Mouse (Mus musculus) frontal cortex, postnatal 36 days (tissue): ENCODE measurements around the gene Ssbp2.
A peak's percentile ranks its signal among the peaks of the same experiment; 100 is the strongest.

Experiments
- DNase-seq, 2 experiments: peaks; one replicate each; pipeline ENCODE4 v3.0.0; 2022; ENCODE audit warnings: low spot score in 2 of 2

The Ssbp2 gene

DNA sequence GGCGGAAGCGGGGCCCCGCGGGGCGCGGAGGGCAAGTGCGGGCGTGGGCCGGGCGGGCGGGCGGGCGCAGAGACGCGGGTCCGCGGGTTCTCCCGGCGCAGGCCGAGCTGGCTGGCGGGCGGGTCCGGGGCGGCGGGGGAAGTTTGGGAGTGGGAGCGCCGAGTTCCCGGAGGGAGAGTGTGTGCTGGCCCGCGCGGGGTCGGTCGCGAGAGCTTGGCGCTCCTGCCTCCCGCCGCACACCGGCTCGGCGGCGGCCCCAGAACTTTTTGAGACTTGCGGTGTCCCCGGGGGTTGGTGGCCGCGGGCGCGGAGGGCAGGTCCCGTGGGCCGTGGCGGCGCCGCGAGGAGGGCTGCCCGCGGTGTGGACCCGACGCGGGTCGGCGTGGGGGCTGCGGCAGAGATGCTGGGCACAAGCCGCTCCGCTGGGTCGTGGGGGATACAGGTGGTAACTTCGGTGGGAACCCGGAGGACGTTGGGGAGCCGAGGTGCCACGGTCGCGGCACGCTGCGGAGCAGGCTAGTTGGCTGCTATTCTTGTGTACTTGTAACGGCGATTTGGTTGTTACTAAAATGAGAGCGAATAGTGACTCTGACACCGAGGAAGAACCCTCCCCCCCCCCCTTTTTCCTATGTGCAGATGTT lies 1.7 kb downstream of the Ssbp2 start:
- DNase-seq: peak in 1 of 2 experiments; percentile 26

DNA sequence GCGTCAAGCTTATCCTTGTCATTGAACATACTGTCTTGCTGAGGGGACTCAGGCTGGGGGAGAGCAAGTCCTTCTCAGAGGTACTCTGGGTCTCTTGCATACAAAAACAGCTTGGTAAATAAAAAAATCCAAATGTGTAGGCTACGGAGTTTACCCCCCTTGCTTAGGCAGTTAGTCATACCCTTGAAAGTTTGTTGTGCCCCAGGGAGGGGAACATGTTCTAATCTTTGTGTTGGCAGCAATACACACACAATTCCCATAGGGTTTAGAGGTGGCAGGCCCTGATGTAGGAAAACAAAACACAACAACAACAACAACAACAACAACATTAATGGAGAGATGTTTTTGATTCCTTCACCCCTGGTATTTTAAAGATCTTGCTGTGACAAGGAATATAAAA lies 2.3 kb downstream of the Ssbp2 start:
- no peak for DNase-seq

DNA sequence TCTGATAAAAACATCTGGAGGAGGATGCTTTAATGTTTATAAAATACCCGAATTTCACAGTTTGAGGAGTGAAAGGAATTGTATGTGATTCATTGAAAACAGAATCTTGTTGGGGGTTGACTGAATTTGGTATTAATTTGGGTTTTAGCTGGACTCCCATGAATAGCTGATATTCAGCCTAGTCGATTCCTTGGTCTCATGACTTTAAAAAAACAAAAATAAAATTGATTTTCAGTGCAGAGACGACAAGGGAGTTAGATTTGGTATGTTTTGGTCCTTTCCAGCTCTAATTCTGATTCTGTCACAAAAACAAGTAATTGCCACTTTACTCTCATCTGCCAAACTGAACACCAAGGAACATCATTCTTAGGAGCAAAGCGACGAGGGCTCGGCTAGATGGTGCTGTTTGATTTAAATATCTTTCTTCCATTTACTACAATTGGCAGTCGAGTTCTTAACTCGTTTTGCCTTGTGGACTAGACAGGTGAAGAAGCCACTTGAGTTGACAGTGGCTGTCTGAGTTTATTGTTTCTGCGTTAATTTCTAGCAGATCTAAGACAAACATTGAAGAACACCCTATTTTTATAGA lies 2.9 kb downstream of the Ssbp2 start:
- peak in 1 of 2 experiments; percentile 59 for DNase-seq

DNA sequence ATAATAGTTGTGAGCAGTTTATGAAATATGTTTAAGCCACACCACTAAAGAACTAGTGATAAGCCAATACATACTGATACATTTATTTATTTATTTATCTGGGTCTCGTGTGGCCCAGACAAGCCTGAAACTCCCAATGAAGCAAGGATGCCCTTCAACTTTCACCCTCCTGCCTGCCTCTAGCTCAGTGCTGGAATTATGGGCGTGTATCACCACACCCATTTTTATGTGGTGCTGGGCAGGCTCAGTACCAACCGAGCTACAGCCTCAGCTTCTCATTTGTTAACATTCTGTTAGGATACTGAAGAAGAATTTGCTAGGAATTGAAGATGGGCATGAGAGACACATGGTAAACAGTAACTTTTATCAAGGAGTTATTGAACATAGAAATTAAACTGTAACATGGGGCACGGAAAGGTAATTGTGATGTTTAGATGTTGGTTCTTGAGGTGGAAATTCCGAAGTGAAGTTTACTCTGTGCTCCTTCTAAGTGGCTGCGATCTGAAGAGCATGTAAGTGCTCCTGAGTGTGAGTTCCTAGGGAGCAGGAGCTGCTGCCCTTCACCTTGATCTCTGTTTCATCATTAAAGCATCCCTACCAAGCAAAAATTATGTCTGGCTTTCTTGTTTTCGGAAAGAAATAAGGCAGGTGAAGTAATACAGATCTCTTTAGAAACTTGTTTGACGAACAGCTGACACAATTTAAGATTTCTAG lies 5.1 kb downstream of the Ssbp2 start:
- no peak for DNase-seq

GRCm38 (mm10) chr13:91471566-91471965 lies 11.5 kb downstream of the Ssbp2 start:
- no peak for DNase-seq

DNA sequence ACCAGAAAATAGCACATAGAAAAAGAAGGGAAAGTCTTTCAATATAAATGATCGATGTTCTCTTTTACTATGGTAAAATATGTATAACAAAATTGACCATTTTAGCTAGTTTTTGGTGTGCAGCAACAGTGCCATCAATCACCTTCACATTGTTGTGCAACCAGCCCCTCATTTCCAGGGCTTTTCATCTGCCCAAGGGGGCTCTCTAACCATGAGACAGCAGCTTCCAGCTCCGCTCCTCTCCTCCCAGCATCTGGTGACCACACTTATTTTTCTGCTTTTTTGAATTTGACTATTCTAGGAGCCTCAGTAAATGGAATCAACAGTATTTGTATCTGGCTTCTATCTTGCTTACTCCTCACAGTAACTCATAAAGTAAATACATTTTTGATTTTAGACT lies 11.9 kb downstream of the Ssbp2 start:
- no peak for DNase-seq

DNA sequence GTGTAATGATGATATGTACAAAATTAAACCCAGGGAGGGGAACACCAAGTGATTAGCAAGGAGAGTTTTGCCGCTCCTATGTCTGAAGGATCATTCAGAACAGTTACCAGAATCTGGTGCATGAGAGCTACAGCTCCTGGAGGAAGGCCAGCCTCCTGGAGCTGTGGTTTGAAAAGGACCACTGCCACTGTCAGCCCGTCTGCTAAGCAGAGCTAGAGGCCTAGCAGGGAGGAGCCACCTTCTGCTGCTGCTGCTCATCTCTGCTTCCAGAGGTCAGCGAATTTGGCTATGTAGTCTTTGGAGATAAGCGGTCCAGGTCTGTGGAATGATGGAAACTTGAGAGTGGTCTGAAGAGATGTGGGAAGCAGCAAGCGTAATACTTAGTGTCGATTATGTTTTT lies 13.4 kb downstream of the Ssbp2 start:
- DNase-seq: no peak

- no peak for DNase-seq
These were observed 13.9 kb downstream of the Ssbp2 start for GRCm38 (mm10) chr13:91474027-91474426.

DNA sequence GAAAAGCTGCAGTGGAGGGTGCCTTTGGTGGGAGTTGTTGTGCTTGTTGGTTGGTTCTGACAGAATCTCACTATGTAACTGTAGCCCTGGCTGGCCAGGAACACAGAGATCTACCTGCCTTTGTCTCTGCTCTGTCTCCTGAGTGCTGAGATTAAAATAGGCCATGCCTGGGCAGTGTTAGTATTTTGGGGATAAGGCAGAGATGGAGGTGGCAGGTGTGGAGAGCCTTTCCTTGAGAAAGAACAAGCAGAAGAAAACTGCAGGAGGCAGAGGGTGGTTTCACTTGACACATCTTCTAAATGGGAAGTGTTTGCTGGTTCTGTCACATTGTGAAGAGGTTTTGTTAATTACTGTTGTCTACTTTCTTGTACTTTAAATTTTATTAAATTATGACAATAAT lies 15.8 kb downstream of the Ssbp2 start:
- no peak for DNase-seq

DNA sequence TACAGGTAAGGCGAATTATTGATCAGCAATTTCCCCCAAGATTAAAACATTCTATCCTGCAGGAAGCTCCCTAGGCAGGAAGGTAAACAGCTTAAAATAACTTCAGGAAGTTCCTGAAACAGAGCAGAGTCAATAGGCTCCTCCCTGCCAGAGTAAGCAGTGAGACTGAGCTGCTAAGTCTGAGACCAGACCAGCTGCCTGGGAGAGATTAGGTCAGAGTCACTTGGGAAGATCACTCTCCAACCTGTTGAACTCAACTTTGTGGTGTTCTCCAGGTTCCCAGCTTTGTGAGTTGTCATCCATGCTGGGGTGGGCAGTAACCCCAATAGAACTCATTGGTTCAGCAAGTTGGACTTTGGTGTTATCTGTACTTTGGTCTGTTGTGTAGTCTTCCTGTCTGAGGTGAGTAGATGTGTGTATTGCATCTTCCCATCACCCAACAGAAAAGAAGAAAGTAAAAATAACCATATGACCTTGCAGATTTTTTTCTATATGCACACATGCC lies 16.6 kb downstream of the Ssbp2 start:
- no peak for DNase-seq

DNA sequence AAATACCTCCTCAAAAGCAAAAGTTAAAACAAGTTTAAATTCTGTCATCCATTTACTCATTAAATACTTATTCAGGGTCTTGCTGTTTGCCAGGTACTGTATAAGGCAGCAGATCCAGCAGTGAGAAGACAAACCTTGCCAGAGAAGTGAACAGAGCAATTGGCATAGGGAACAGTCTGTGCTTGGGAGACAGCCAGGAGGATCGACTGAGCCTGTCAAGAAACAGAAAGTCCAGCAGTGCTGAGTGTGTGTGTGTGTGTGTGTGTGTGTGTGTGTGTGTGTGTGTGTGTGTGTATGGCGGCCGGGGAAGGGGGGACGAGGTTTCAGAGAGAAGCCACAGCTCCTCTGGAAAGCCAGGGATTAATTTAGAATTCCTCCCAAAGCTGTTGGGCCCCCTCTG lies 17.9 kb downstream of the Ssbp2 start:
- peak; percentile 54 to 55 for DNase-seq

DNA sequence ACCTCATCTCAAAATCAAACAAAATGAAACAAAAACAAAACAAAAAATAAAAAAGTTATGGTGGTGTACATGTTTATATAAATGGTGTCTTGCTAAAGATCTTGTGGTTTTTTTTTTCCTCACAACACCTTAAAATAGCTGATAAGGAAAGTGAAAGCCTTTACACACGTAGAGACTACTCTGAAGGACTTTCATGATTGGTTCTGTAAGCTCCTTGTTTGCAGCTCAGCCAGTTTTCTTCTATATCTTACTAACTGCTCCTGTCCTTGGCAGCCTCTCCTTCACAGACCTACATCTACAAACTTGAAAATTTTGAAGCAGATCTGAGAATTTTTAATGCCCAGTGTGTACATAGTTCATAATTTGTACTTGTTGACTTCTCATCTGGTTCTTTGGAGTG lies 24.2 kb downstream of the Ssbp2 start:
- no peak for DNase-seq

DNA sequence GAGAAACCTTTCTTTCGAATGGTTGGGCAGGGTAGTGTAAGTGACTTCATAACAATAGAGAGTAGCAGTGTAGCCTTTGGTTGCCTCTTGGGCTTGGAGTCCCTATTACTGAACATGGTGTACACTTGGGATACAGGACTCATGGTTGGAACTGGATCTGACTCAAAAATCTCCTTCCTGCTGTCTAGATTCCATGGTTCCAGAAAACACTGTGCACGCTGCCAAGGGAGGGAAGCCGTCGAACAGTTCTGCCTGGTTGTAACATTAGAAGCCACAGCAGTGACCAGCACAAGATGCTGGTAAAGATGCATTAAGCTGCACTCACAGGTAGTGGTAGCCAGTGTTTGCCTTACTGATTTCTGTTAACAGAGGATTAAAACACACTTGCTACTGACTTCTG lies 32.0 kb downstream of the Ssbp2 start:
- no peak for DNase-seq

DNA sequence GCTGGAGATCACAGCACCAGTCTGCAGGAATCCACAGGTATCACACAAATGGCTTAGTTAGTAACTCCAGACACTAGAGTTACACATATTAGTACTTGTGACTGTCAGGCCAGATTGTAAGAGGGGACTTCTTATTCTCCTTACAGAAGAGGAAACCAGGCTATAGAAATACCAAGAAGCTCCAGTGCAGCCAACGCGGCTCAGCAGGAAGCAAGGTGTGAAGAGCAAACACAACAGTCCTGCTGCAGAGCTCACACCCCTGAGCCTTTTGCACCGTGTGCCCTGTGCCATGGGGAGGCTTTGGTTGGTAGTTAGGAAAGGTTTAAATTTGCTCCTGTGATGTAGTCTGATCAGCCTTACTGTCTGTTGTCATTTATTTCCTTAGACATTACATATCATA lies 37.0 kb downstream of the Ssbp2 start:
- DNase-seq: no peak

DNA sequence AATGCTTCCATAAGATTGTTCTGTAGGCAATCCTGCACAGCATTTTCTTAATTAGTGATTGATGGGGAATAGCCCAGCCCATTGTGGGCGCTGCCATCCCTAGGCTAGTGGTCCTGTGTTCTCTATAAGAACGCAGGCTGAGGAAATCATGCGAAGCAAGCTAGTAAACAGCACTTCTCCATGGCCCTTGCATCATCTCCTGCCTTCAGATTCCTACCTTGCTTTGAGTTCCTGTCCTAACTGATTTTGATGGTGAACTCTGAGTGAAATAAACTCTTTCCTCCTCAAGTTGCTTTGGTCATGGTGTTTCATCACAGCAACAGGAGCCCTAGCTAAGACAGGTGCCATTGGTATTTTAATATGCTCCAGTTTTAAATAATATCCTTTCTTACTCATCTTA lies 41.7 kb downstream of the Ssbp2 start:
- DNase-seq: no peak

DNA sequence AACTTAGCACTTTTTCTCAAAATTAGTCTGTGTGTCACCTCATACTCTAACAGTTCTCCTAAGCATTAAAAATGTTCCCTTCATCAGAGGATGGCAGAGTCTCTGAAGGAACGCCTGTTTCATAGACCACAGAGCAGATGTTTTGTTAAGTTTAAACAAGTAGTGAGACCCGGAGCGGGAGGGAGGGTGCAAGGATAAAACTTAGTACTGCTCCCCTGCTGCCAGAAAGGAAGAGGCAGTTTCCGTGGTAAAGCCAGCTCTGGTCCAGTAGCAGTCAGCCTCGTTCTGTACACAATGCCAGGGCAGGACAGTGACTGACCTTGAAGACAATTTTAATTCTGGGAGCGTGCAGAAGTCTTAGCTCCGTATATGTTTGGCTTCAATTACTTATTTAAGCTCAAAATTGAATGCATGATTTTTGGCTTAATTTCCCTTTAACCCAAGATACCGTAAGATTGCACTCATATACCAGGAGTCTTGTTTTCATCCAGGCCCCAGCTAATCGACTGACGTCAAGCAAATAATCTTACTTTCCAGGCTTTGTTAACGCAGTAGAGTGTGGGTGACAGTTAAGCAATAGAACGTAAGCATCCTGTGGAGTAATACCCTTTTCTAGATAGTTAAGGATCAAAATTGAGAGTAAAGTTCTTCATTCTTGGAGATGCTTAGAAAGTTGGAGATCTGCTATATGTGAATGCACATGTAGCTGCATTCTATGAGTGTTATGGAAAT lies 42.7 kb downstream of the Ssbp2 start:
- no peak for DNase-seq

- no peak for DNase-seq
These were observed 48.9 kb downstream of the Ssbp2 start for GRCm38 (mm10) chr13:91508991-91509390.

DNA sequence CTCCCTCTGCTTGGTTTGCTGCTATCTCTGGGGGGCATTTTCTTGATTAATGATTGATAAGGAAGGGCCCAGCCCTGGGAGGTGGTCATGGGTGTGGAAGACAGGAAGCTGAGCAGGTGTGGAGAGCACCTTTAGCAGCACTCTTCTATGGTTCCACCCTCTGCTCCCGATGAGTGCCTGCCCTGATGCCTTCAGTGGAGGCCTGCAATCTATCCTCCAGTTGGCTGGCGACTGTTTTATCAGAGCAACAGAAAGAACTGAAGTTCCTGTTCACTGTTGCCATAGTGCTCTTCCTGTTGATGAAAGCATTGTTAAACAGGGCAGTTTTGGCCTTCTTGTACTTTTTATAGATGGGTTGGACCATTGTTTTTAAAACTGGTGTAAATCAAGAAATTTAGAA lies 49.4 kb downstream of the Ssbp2 start:
- DNase-seq: no peak

- DNase-seq: no peak
These were observed 54.9 kb downstream of the Ssbp2 start for GRCm38 (mm10) chr13:91514979-91515378.

GRCm38 (mm10) chr13:91520073-91520750 lies 60.1 kb downstream of the Ssbp2 start:
- DNase-seq: no peak

DNA sequence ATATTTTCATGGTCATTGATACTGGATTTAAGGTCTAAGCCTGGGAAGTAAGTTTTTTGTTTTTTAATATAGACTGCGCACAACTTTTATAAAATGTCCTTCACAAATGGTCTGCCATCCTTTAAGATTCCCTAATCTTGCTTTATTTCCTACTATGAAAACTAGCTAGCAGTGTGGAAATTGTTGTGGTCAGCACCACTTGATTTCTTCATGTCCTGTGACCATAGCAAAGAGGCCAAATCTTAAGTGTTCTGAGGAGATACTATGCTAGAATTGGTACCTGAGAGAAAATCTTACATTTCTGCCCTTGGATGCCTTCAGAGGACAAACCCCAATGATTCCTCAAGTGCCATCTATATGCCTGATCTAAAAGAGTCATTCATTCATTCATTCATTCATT lies 60.9 kb downstream of the Ssbp2 start:
- no peak for DNase-seq

DNA sequence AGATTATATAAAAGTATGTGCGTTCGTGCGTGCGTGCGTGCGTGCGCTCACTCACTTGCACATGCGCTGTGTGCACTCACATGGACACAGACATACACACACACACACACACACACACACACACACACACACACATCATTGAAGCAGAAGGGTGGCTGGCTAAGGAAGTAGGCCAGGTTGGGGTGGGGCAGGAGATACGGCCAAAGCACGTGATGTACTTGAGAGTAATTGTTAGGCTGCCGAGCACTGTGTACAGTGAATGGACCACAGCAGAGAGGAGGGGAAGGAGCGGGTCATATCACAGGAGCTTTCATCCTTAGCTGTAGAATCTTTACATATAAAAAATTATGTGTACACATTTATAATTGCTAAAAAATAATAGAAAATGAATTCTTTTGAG lies 66.0 kb downstream of the Ssbp2 start:
- DNase-seq: no peak
